Mouse (Mus musculus) kidney, adult 2 months (tissue): ENCODE results near the gene Nphs1. TPM values are rescaled to one million over a fixed set of nuclear protein-coding genes. Genes with fewer than 3 reads are reported as not detected.

Experiments
- DNase-seq: peaks from one replicate; pipeline ENCODE4 v3.0.0; 2021
- H3K27ac ChIP-seq: fragments of 200-500 bp; 2 replicates; pipeline ENCODE4 v1.5.1; 2012; ENCODE audit warnings: low read depth, low read length, control low read depth, inconsistent platforms; ENCODE audit not compliant: insufficient read depth
- H3K27me3 ChIP-seq: fragments of 200-500 bp; replicated peaks from 2 replicates; pipeline ENCODE4 v1.6.1; 2012; ENCODE audit warnings: mild to moderate bottlenecking, moderate library complexity, low read length, inconsistent platforms; ENCODE audit not compliant: control insufficient read depth, insufficient read depth
- H3K36me3 ChIP-seq: fragments of 200-500 bp; 2 replicates; pipeline ENCODE4 v1.6.1; 2012; ENCODE audit warnings: mild to moderate bottlenecking, moderate library complexity, low read length, inconsistent platforms; ENCODE audit not compliant: control insufficient read depth, insufficient read depth
- H3K4me1 ChIP-seq: fragments of 200-500 bp; 2 replicates; pipeline ENCODE4 v1.6.1; 2011; ENCODE audit warnings: low read length; ENCODE audit not compliant: control insufficient read depth, insufficient read depth
- H3K4me3 ChIP-seq: fragments of 200-500 bp; 2 replicates; pipeline ENCODE4 v1.5.1; 2011; ENCODE audit warnings: mild to moderate bottlenecking, low read depth, low read length, control low read depth; ENCODE audit not compliant: insufficient read depth
- CTCF ChIP-seq: fragments of 200-500 bp; conservative IDR thresholded peaks from 2 replicates; pipeline ENCODE4 v1.5.1; 2011; ENCODE audit warnings: low read depth, mild to moderate bottlenecking, control low read depth, low read length, moderate library complexity, mixed read lengths; ENCODE audit not compliant: insufficient read depth, insufficient read length
- POLR2A ChIP-seq: fragments of 200-500 bp; IDR thresholded peaks from one replicate; pipeline ENCODE4 v1.6.1; 2011; ENCODE audit warnings: low read depth, low read length, control low read depth
- WGBS: fragments of 180-500 bp; shearing (Covaris S2); methylation state at CpG from one replicate; pipeline ENCODE4 v1.1.7; 2018; 5-methylcytosine and 5-hydroxymethylcytosine counted together
- polyA plus RNA-seq: library from polyadenylated mRNA; depleted of rRNA; stranded (reverse); fragments of >200 nt; gene quantifications from 2 replicates; pipeline ENCODE4 v1.2.3, GENCODE M21; 2012

Nphs1 gene
- polyA plus RNA-seq, 1 experiment, result 39.9 TPM

GRCm38 (mm10) chr7:30429327-30429726, 28.8 kb upstream of the Nphs1 start:
- H3K4me1 ChIP-seq, result no peaks in the 10 kb centered on the region

GRCm38 (mm10) chr7:30430191-30430590, 27.9 kb upstream of the Nphs1 start:
- TF ChIP-seq CTCF, result no peak
- TF ChIP-seq POLR2A, result no peak
- 36% methylated on average over 2 of the region's 2 CpGs for WGBS
- no peak for DNase-seq
- Histone ChIP-seq H3K27me3 (no peaks in the 10 kb centered on the region), H3K27ac (no peak overlapping the region), H3K36me3 (no peaks in the 10 kb centered on the region), H3K4me3 (no peak overlapping the region), H3K4me1 (no peaks in the 10 kb centered on the region)

More at GRCm38 (mm10) chr7:30429327-30429726, 28.8 kb upstream of the Nphs1 start:
- TF ChIP-seq POLR2A, result no peak
- Histone ChIP-seq H3K27ac (no peak overlapping the region), H3K36me3 (no peaks in the 10 kb centered on the region), H3K4me3 (no peak overlapping the region), H3K27me3 (no peaks in the 10 kb centered on the region)
- no peak for DNase-seq

- Histone ChIP-seq H3K36me3 (no peaks in the 10 kb centered on the region), H3K27ac (no peak overlapping the region), H3K27me3 (no peaks in the 10 kb centered on the region), H3K4me1 (no peaks in the 10 kb centered on the region), H3K4me3 (no peak overlapping the region)
- DNase-seq, result peak; percentile 64
- no peak for TF ChIP-seq POLR2A
- TF ChIP-seq CTCF, result peak; percentile 63
- 0% methylated on average over 3 of the region's 3 CpGs for WGBS
These were observed 26.3 kb upstream of the Nphs1 start for GRCm38 (mm10) chr7:30431793-30432192.

GRCm38 (mm10) chr7:30434238-30434637, 23.9 kb upstream of the Nphs1 start:
- no peaks in the 10 kb centered on the region for H3K36me3 ChIP-seq
- H3K27ac ChIP-seq, result no peak overlapping the region
- no peak overlapping the region for H3K4me3 ChIP-seq
- WGBS, result under 1% methylated on average over 10 of the region's 10 CpGs
- H3K4me1 ChIP-seq, result no peaks in the 10 kb centered on the region
- TF ChIP-seq POLR2A (no peak), CTCF (no peak)
- peak; percentile 59 for DNase-seq
- H3K27me3 ChIP-seq, result no peaks in the 10 kb centered on the region

GRCm38 (mm10) chr7:30434701-30435100, 23.4 kb upstream of the Nphs1 start:
- TF ChIP-seq CTCF (no peak), POLR2A (no peak)
- 66% methylated on average over 10 of the region's 10 CpGs for WGBS
- Histone ChIP-seq H3K27me3 (no peaks in the 10 kb centered on the region), H3K4me3 (no peak overlapping the region), H3K36me3 (no peaks in the 10 kb centered on the region), H3K4me1 (no peaks in the 10 kb centered on the region), H3K27ac (no peak overlapping the region)
- no peak for DNase-seq

- H3K4me1 ChIP-seq, result no peaks in the 10 kb centered on the region
- no peak for DNase-seq
- no peak overlapping the region for H3K4me3 ChIP-seq
- 49% methylated on average over 9 of the region's 9 CpGs for WGBS
- TF ChIP-seq CTCF (no peak), POLR2A (no peak)
- no peak overlapping the region for H3K27ac ChIP-seq
- no peaks in the 10 kb centered on the region for H3K36me3 ChIP-seq
- H3K27me3 ChIP-seq, result no peaks in the 10 kb centered on the region
These were observed 23.0 kb upstream of the Nphs1 start for GRCm38 (mm10) chr7:30435156-30435555.

- Histone ChIP-seq H3K27me3 (no peaks in the 10 kb centered on the region), H3K27ac (no peak overlapping the region), H3K4me1 (no peaks in the 10 kb centered on the region), H3K4me3 (no peak overlapping the region), H3K36me3 (no peaks in the 10 kb centered on the region)
- no peak for TF ChIP-seq POLR2A
- TF ChIP-seq CTCF, result no peak
- WGBS, result 21% methylated on average over 10 of the region's 10 CpGs
- no peak for DNase-seq
These were observed 21.2 kb upstream of the Nphs1 start for GRCm38 (mm10) chr7:30436879-30437278.

GRCm38 (mm10) chr7:30439734-30440133, 18.4 kb upstream of the Nphs1 start:
- WGBS, result 83% methylated on average over 13 of the region's 13 CpGs
- DNase-seq, result no peak
- Histone ChIP-seq H3K4me1 (no peaks in the 10 kb centered on the region), H3K4me3 (no peak overlapping the region), H3K36me3 (no peaks in the 10 kb centered on the region), H3K27me3 (no peaks in the 10 kb centered on the region), H3K27ac (no peak overlapping the region)
- TF ChIP-seq CTCF (no peak), POLR2A (no peak)
